Mouse (Mus musculus) heart, embryonic 14.5 days (tissue): Measurements from ENCODE around the gene Prkca. TPM values are rescaled to one million over a fixed set of nuclear protein-coding genes. Genes with fewer than 3 reads are reported as not detected.

Experiments
- ATAC-seq: fragments of 200-750 bp; cut with Nextera tagmentation; 2 replicates; pipeline ENCODE4 v1.8.0; 2017; ENCODE audit warnings: low read depth, moderate TSS enrichment; ENCODE audit not compliant: insufficient number of reproducible peaks, insufficient read depth, low FRiP score
- H3K27ac ChIP-seq, 2 experiments: fragments of 200-500 bp in 1 of 2; fragments of 300-500 bp in 1 of 2; sonication (generic) in 1 of 2; replicated peaks in 1 of 2; 2 replicates each; pipeline ENCODE4 v1.5.1; 2012 to 2014; ENCODE audit warnings: low read depth in 2 of 2, low read length in 2 of 2, control low read depth in 1 of 2, mild to moderate bottlenecking in 1 of 2, mixed read lengths in 1 of 2; ENCODE audit not compliant: control insufficient read depth in 1 of 2, insufficient read depth in 1 of 2
- H3K27me3 ChIP-seq: fragments of 300-500 bp; sonication (generic); 2 replicates; pipeline ENCODE4 v1.6.1; 2014; ENCODE audit warnings: mild to moderate bottlenecking, low read length, control low read depth; ENCODE audit not compliant: control insufficient read depth, insufficient read depth
- H3K36me3 ChIP-seq: fragments of 300-500 bp; sonication (generic); 2 replicates; pipeline ENCODE4 v1.6.1; 2014; ENCODE audit warnings: mild to moderate bottlenecking, control low read depth, low read length, mixed read lengths; ENCODE audit not compliant: control insufficient read depth, insufficient read depth
- H3K4me1 ChIP-seq, 2 experiments: fragments of 200-500 bp in 1 of 2; fragments of 300-500 bp in 1 of 2; sonication (generic) in 1 of 2; 2 replicates each; pipeline ENCODE4 v1.6.1; 2012 to 2014; ENCODE audit warnings: low read length in 2 of 2, control low read depth in 1 of 2, mixed read lengths in 1 of 2; ENCODE audit not compliant: control insufficient read depth in 2 of 2, insufficient read depth in 2 of 2
- H3K4me2 ChIP-seq: fragments of 300-500 bp; sonication (generic); 2 replicates; pipeline ENCODE4 v1.6.1; 2014; ENCODE audit warnings: mild to moderate bottlenecking, low read length
- H3K4me3 ChIP-seq, 2 experiments: fragments of 200-500 bp in 1 of 2; fragments of 300-500 bp in 1 of 2; sonication (generic) in 1 of 2; 2 replicates each; pipeline ENCODE4 v1.5.1; 2012 to 2014; ENCODE audit warnings: low read length in 2 of 2, mild to moderate bottlenecking in 2 of 2, control low read depth in 1 of 2, low read depth in 1 of 2, moderate library complexity in 1 of 2; ENCODE audit not compliant: control insufficient read depth in 1 of 2, insufficient read depth in 1 of 2
- H3K9ac ChIP-seq: fragments of 300-500 bp; sonication (generic); 2 replicates; pipeline ENCODE4 v1.6.1; 2014; ENCODE audit warnings: mild to moderate bottlenecking, low read length
- H3K9me3 ChIP-seq: fragments of 300-500 bp; sonication (generic); 2 replicates; pipeline ENCODE4 v1.6.1; 2016; ENCODE audit warnings: low read length, control low read depth; ENCODE audit not compliant: control insufficient read depth
- WGBS: fragments of 180-500 bp; shearing (Covaris S2); extraction: QIAGEN DNeasy Blood & Tissue Kit; methylation state at CpG from one replicate; pipeline ENCODE4 v1.1.7; 2014; 5-methylcytosine and 5-hydroxymethylcytosine counted together
- polyA plus RNA-seq: library from polyadenylated mRNA; unstranded; fragments of >200 nt; fragmentation: Nextera tagmentation; extraction: Ambion mirVana; gene quantifications from 2 replicates; pipeline ENCODE4 v1.2.1, GENCODE M21; 2014

Gene Prkca
- polyA plus RNA-seq, 1 experiment from 2014 or later, result 21.4 TPM

GRCm38 (mm10) chr11:108023188-108023587 lies 320.5 kb downstream of the Prkca start:
- no peaks in the 10 kb centered on the region for H3K9me3 ChIP-seq
- no peaks in the 10 kb centered on the region for H3K27me3 ChIP-seq
- H3K9ac ChIP-seq, result no peak overlapping the region
- no peak overlapping the region for H3K4me2 ChIP-seq
- no peaks in the 10 kb centered on the region for H3K36me3 ChIP-seq
- no peak overlapping the region for H3K4me3 ChIP-seq
- no peak for ATAC-seq
- WGBS, result 59% methylated on average over 14 of the region's 14 CpGs
- H3K27ac ChIP-seq, result no peak overlapping the region
- H3K4me1 ChIP-seq, result no peaks in the 10 kb centered on the region; a peak in 1 of 4 replicates

- Histone ChIP-seq H3K36me3 (no peaks in the 10 kb centered on the region), H3K4me3 (no peak overlapping the region), H3K4me2 (no peak overlapping the region), H3K4me1 (peaks cover 0 to 2% of the 10 kb centered on the region in 2 experiments; a peak in 1 of 4 replicates), H3K27me3 (no peaks in the 10 kb centered on the region), H3K9me3 (no peaks in the 10 kb centered on the region), H3K9ac (no peak overlapping the region), H3K27ac (no peak overlapping the region)
- no peak for ATAC-seq
- 85% methylated on average over 3 of the region's 3 CpGs for whole genome bisulfite sequencing
These were observed 322.8 kb downstream of the Prkca start for GRCm38 (mm10) chr11:108020889-108021288.

- Histone ChIP-seq H3K9me3 (no peaks in the 10 kb centered on the region), H3K27ac (no peak overlapping the region), H3K9ac (no peak overlapping the region), H3K4me1 (peaks cover 0 to 2% of the 10 kb centered on the region in 2 experiments; a peak in 1 of 4 replicates), H3K36me3 (0 out of 2 replicates have a peak, but pooled peaks cover 8% of the 10 kb centered on the region), H3K4me3 (no peak overlapping the region), H3K4me2 (no peak overlapping the region), H3K27me3 (no peaks in the 10 kb centered on the region)
- no peak for ATAC-seq
- WGBS, result 39% methylated on average over 5 of the region's 5 CpGs
These were observed 328.4 kb downstream of the Prkca start for GRCm38 (mm10) chr11:108015284-108015683.

GRCm38 (mm10) chr11:108013390-108013789 lies 330.3 kb downstream of the Prkca start:
- Histone ChIP-seq H3K4me3 (no peak overlapping the region), H3K9ac (no peak overlapping the region), H3K4me1 (peaks cover 0 to 2% of the 10 kb centered on the region in 2 experiments; a peak in 1 of 4 replicates), H3K36me3 (peaks cover 11% of the 10 kb centered on the region; the same call in 1 of the 2 replicates), H3K27ac (no peak overlapping the region), H3K9me3 (no peaks in the 10 kb centered on the region), H3K4me2 (no peak overlapping the region), H3K27me3 (no peaks in the 10 kb centered on the region)
- no peak for ATAC-seq
- WGBS, result 72% methylated on average over 5 of the region's 5 CpGs

GRCm38 (mm10) chr11:108010465-108010864 lies 333.3 kb downstream of the Prkca start:
- Histone ChIP-seq H3K4me2 (no peak overlapping the region), H3K4me1 (no peaks in the 10 kb centered on the region; a peak in 1 of 4 replicates), H3K4me3 (no peak overlapping the region), H3K9me3 (no peaks in the 10 kb centered on the region), H3K27ac (no peak overlapping the region), H3K27me3 (no peaks in the 10 kb centered on the region), H3K36me3 (peaks cover 14% of the 10 kb centered on the region; the same call in 1 of the 2 replicates), H3K9ac (no peak overlapping the region)
- no peak for ATAC-seq
- 85% methylated on average over 4 of the region's 4 CpGs for WGBS

- Histone ChIP-seq H3K27ac (no peak overlapping the region), H3K4me1 (no peaks in the 10 kb centered on the region), H3K4me3 (no peak overlapping the region), H3K27me3 (no peaks in the 10 kb centered on the region), H3K36me3 (no peaks in the 10 kb centered on the region), H3K9ac (no peak overlapping the region), H3K4me2 (no peak overlapping the region), H3K9me3 (no peaks in the 10 kb centered on the region)
- 77% methylated on average over 3 of the region's 3 CpGs for WGBS
- ATAC-seq, result no peak
These were observed 344.8 kb downstream of the Prkca start for GRCm38 (mm10) chr11:107998891-107999290.

GRCm38 (mm10) chr11:107996896-107997670 lies 346.6 kb downstream of the Prkca start:
- Histone ChIP-seq H3K27ac (no peak overlapping the region), H3K27me3 (no peaks in the 10 kb centered on the region), H3K36me3 (no peaks in the 10 kb centered on the region), H3K4me1 (peaks cover 0 to 9% of the 10 kb centered on the region in 2 experiments; a peak in 2 of 4 replicates), H3K4me2 (no peak overlapping the region), H3K9ac (no peak overlapping the region), H3K4me3 (no peak overlapping the region), H3K9me3 (no peaks in the 10 kb centered on the region)
- WGBS, result 68% methylated on average over 11 of the region's 11 CpGs
- no peak for ATAC-seq
